Mouse (Mus musculus) cerebellum, adult 18-20 months (tissue): ENCODE results near the gene 1700029J07Rik.

Experiments used
- DNase-seq, 2 experiments: peaks; one replicate each; pipeline ENCODE4 v3.0.0; 2021

Gene 1700029J07Rik

GRCm38 (mm10) chr8:45975126-45975836 lies at the start of gene 1700029J07Rik, which contains the start of gene Ufsp2:
1700029J07Rik (minus strand) TSS chr8:45975252.
Ufsp2 (plus strand) TSS chr8:45975528.
- peak; percentile 97 to 99 for DNase-seq

- no peak for DNase-seq
These were observed 49.3 kb upstream of the 1700029J07Rik start for GRCm38 (mm10) chr8:46024392-46024791.

- no peak for DNase-seq
These were observed 47.7 kb upstream of the 1700029J07Rik start for GRCm38 (mm10) chr8:46022758-46023157.

GRCm38 (mm10) chr8:46022203-46022602 lies 47.2 kb upstream of the 1700029J07Rik start:
- DNase-seq: no peak

- peak; percentile 25 to 38 for DNase-seq
These were observed 36.0 kb upstream of the 1700029J07Rik start for GRCm38 (mm10) chr8:46010746-46011680.

- DNase-seq: no peak
These were observed 35.3 kb upstream of the 1700029J07Rik start for GRCm38 (mm10) chr8:46010306-46010705.

GRCm38 (mm10) chr8:46007050-46007672 lies 32.1 kb upstream of the 1700029J07Rik start:
- DNase-seq: no peak

GRCm38 (mm10) chr8:46005596-46005995 lies 30.5 kb upstream of the 1700029J07Rik start, which contains the start of gene Ankrd37:
Ankrd37 (minus strand) TSS chr8:46005707.
- DNase-seq: no peak

GRCm38 (mm10) chr8:45999784-46000705 lies 25.0 kb upstream of the 1700029J07Rik start:
- DNase-seq: peak; percentile 99 to 100

- DNase-seq: peak; percentile 53 to 64
These were observed 24.2 kb upstream of the 1700029J07Rik start, which contains the start of gene Lrp2bp for GRCm38 (mm10) chr8:45999138-45999783. Lrp2bp (plus strand) TSS chr8:45999303.

GRCm38 (mm10) chr8:45998228-45998627 lies 23.2 kb upstream of the 1700029J07Rik start:
- no peak for DNase-seq

GRCm38 (mm10) chr8:45995576-45995975 lies 20.5 kb upstream of the 1700029J07Rik start:
- no peak for DNase-seq

GRCm38 (mm10) chr8:45994111-45994510 lies 19.1 kb upstream of the 1700029J07Rik start:
- DNase-seq: no peak

- no peak for DNase-seq
These were observed 15.7 kb upstream of the 1700029J07Rik start for GRCm38 (mm10) chr8:45990631-45991310.

- no peak for DNase-seq
These were observed 13.1 kb upstream of the 1700029J07Rik start for GRCm38 (mm10) chr8:45988189-45988588.

GRCm38 (mm10) chr8:45986665-45987064 lies 11.6 kb upstream of the 1700029J07Rik start:
- DNase-seq: no peak

GRCm38 (mm10) chr8:45975837-45976468 lies 901 bp upstream of the 1700029J07Rik start:
- DNase-seq: no peak

- DNase-seq: no peak
These were observed 1.0 kb downstream of the 1700029J07Rik start for GRCm38 (mm10) chr8:45973988-45974505.

GRCm38 (mm10) chr8:45970894-45971293 lies 4.2 kb downstream of the 1700029J07Rik start:
- no peak for DNase-seq

- no peak for DNase-seq
These were observed 24.4 kb downstream of the 1700029J07Rik start for GRCm38 (mm10) chr8:45950622-45951021.
